Mouse (Mus musculus) forebrain, embryonic 13.5 days (tissue): ENCODE measurements around the gene Amer1. TPM values are rescaled to one million over a fixed set of nuclear protein-coding genes. Genes with fewer than 3 reads are reported as not detected.

Source experiments
- polyA plus RNA-seq: library from polyadenylated mRNA; unstranded; fragments of >200 nt; fragmentation: Nextera tagmentation; extraction: Ambion mirVana; gene quantifications from 2 replicates; pipeline ENCODE4 v1.2.1, GENCODE M21; 2015

Amer1 gene
- polyA plus RNA-seq, 1 experiment from 2014 or later, result 9.7 TPM

Other genes starting within 250 kb of the Amer1 start
- gene Arhgef9, start 248.0 kb downstream of the Amer1 start, polyA plus RNA-seq, result 29.3 and 33.6 TPM in 2 replicates
- 0.35 TPM in 1 of 2 replicates, not detected in the other for gene Asb12, start 113.1 kb upstream of the Amer1 start, polyA plus RNA-seq
- gene Pfn5, start 113.2 kb upstream of the Amer1 start, polyA plus RNA-seq, result not detected in 2 replicates
- gene Zc4h2, start 213.6 kb upstream of the Amer1 start, polyA plus RNA-seq, result 74.4 and 75.8 TPM in 2 replicates